Mouse (Mus musculus) spleen, adult 2 months (tissue): ENCODE data around the gene Mcfd2. TPM values are rescaled to one million over a fixed set of nuclear protein-coding genes. Genes with fewer than 3 reads are reported as not detected.

Source experiments
- DNase-seq, 2 experiments: peaks; one replicate each; pipeline versions ENCODE4 v3.0.0 to v3.0.0-alpha.2; 2012 to 2021; ENCODE audit warnings: low spot score in 2 of 2, low read depth in 1 of 2
- H3K27ac ChIP-seq: fragments of 200-500 bp; 2 replicates; pipeline ENCODE4 v1.5.1; 2012; ENCODE audit warnings: low read length, inconsistent platforms; ENCODE audit not compliant: insufficient read depth
- H3K27me3 ChIP-seq: fragments of 200-500 bp; 2 replicates; pipeline ENCODE4 v1.6.1; 2012; ENCODE audit warnings: mild to moderate bottlenecking, moderate library complexity, low read length, inconsistent platforms; ENCODE audit not compliant: control insufficient read depth, insufficient read depth
- H3K36me3 ChIP-seq: fragments of 200-500 bp; 2 replicates; pipeline ENCODE4 v1.6.1; 2012; ENCODE audit warnings: mild to moderate bottlenecking, low read length, inconsistent platforms; ENCODE audit not compliant: control insufficient read depth, insufficient read depth
- H3K4me1 ChIP-seq: fragments of 200-500 bp; 2 replicates; pipeline ENCODE4 v1.6.1; 2011; ENCODE audit warnings: inconsistent platforms; ENCODE audit not compliant: control insufficient read depth, insufficient read depth, insufficient read length
- H3K4me3 ChIP-seq: fragments of 200-500 bp; 2 replicates; pipeline ENCODE4 v1.5.1; 2011; ENCODE audit warnings: mild to moderate bottlenecking, inconsistent platforms; ENCODE audit not compliant: insufficient read depth, insufficient read length; ENCODE audit errors: extremely low read depth
- CTCF ChIP-seq: fragments of 200-500 bp; IDR thresholded peaks from 2 replicates; pipeline ENCODE4 v1.5.1; 2011; ENCODE audit warnings: mild to moderate bottlenecking, inconsistent platforms; ENCODE audit not compliant: insufficient read depth, insufficient read length, insufficient replicate concordance; ENCODE audit errors: extremely low read depth
- POLR2A ChIP-seq: fragments of 200-500 bp; IDR thresholded peaks from 2 replicates; pipeline ENCODE4 v1.6.1; 2011; ENCODE audit warnings: low read depth, low read length, inconsistent platforms
- WGBS: fragments of 180-500 bp; shearing (Covaris S2); methylation state at CpG from one replicate; pipeline ENCODE4 v1.1.7; 2018; 5-methylcytosine and 5-hydroxymethylcytosine counted together
- polyA plus RNA-seq: library from polyadenylated mRNA; depleted of rRNA; stranded (reverse); fragments of >200 nt; gene quantifications from 2 replicates; pipeline ENCODE4 v1.2.3, GENCODE M21; 2012

The Mcfd2 gene
- polyA plus RNA-seq, 1 experiment = 38.5 TPM

DNA sequence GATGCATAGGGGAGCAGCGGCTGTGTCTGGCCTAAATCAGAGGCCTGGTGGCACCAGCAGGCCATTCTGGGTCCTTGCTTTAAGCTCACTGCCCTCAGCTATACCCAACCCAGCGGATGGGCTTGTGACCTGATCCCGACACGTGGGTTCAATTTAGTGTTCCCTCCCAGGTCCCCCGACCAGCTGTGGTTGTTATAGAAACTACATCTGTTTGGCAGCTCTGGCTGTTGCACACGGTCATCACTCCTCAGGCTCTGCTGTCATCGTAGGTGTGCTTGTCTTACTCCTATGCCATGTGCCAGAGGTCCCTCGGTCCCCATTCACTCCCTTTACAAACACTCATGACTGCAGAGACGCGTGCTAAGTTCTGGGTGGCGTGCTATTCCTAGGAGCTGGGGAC is 27.9 kb downstream of the Mcfd2 start:
- no peaks in the 10 kb centered on the region for H3K36me3 ChIP-seq
- no peak overlapping the region for H3K4me3 ChIP-seq
- WGBS = 94% methylated on average over 11 of the region's 11 CpGs
- H3K27ac ChIP-seq = no peak overlapping the region
- TF ChIP-seq CTCF = no peak
- TF ChIP-seq POLR2A = no peak
- H3K4me1 ChIP-seq = no peaks in the 10 kb centered on the region
- no peaks in the 10 kb centered on the region for H3K27me3 ChIP-seq
- DNase-seq = no peak

DNA sequence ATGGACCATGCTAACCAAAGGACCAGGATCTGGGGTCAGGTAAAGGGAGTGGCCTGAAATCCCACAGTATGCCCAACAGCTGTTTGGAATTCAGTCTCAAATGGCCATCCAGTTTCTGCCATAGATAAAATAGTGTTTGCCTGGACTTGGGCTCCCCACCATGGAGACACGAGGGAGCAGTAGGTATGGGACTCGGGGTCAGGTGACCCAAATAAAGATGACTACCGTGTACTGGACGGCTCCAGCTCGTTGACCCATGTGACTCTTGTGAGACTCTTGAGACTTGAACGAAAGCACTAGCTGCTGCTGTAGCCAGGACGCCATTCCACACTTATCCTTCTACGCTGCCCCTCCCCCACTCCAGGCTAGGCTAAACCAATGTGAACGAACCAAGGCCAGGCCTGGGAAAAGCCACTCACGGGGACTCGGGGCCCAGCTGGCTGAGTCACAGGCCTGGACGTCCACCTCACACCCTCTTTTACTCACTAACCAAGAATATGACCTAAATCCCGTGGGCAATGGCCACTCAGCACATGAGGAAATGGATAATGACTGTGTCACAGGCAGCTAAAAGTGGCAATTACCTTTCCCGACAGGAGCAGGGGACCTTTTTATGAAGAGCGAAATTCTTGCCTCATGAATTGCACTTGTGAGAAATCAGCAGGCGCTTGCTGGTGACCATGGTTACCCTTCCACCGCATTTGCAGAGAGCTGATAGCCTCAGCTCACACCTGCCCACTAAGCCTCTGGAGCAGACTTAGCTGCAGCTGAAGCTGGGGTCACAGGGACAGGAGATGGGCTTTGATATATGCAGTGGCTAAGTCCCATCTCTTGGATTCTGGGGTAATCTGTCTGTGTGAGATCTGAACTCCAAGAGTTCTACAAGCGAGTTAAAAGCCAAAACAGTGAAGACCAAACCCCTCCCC is 28.7 kb downstream of the Mcfd2 start:
- WGBS = 87% methylated on average over 18 of the region's 18 CpGs
- no peaks in the 10 kb centered on the region for H3K4me1 ChIP-seq
- H3K27me3 ChIP-seq = no peaks in the 10 kb centered on the region
- H3K4me3 ChIP-seq = no peak overlapping the region
- TF ChIP-seq POLR2A = no peak
- TF ChIP-seq CTCF = no peak
- DNase-seq = no peak
- H3K36me3 ChIP-seq = no peaks in the 10 kb centered on the region
- H3K27ac ChIP-seq = no peak overlapping the region

DNA sequence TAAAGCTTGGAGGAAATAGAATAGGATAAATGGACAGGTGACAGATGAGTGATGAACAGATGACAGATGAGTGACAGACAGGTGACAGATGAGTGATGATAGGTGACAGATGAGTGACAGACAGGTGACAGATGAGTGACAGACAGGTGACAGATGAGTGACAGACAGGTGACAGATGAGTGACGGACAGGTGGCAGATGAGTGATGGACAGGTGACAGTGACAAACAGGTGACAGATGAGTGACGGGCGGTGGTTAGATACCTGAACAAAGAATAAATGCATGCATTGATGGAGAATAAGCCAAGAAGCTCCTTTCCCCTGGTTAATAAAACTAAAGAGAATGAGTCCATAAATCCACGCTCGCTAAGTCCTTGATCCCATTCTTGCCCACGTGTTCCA is 30.7 kb downstream of the Mcfd2 start:
- H3K4me1 ChIP-seq = no peaks in the 10 kb centered on the region
- no peak for TF ChIP-seq POLR2A
- TF ChIP-seq CTCF = no peak
- WGBS = 89% methylated on average over 6 of the region's 6 CpGs
- H3K36me3 ChIP-seq = no peaks in the 10 kb centered on the region
- H3K27me3 ChIP-seq = no peaks in the 10 kb centered on the region
- H3K27ac ChIP-seq = no peak overlapping the region
- DNase-seq = no peak
- H3K4me3 ChIP-seq = no peak overlapping the region

DNA sequence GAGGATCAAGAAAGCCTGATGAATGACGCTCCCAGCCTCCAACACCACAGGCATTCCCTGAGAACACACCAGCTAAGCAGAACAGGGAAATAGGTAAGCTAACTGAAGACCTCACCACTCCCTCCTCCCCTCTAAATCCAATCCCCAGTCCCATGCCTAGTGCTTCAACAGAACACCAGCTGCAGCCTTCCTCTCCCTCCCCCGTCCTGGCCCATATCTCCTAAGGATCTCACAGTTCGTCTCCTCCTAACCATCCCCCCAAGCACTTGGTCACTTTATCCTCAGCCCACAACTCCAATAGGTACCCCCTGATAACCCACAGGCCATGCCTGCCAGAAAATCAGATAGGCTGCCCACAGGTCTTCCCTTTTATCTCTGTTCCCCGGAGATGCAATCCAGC is 37.9 kb downstream of the Mcfd2 start:
- no peaks in the 10 kb centered on the region for H3K36me3 ChIP-seq
- H3K27ac ChIP-seq = no peak overlapping the region
- DNase-seq = no peak
- no peaks in the 10 kb centered on the region for H3K4me1 ChIP-seq
- H3K4me3 ChIP-seq = no peak overlapping the region
- WGBS = 80% methylated on average over 4 of the region's 4 CpGs
- TF ChIP-seq POLR2A = no peak
- no peaks in the 10 kb centered on the region for H3K27me3 ChIP-seq

DNA sequence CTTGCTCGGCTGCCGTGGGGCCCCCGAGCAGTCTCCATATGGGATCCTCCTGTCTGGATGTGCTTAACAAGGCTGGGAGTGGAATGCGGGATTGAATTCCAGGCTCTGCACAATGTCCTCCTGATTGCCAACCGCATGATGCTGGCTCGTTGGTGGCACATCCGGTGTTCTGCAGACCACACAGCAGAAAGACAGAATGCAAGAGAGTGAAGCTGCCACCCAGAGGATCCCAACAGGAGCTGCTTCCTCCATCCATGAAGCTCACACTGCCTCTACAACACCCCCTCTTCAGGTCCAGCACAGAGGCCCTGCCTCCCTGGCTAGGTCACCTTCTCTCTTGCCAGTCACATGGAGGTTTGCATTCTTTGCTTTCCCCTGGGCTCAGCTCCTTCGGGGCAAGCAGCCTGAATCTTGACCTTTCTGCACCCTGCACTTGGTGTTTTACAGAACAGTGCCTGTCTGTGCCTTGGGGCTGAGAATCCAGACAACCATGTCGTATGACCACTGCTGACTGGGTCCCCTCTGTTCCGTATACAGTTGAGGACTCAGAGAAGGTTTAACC is 39.6 kb downstream of the Mcfd2 start:
- 82% methylated on average over 10 of the region's 10 CpGs for WGBS
- no peak for TF ChIP-seq CTCF
- TF ChIP-seq POLR2A = no peak
- Histone ChIP-seq H3K27ac (no peak overlapping the region), H3K27me3 (no peaks in the 10 kb centered on the region), H3K4me1 (no peaks in the 10 kb centered on the region), H3K36me3 (no peaks in the 10 kb centered on the region), H3K4me3 (no peak overlapping the region)
- no peak for DNase-seq

DNA sequence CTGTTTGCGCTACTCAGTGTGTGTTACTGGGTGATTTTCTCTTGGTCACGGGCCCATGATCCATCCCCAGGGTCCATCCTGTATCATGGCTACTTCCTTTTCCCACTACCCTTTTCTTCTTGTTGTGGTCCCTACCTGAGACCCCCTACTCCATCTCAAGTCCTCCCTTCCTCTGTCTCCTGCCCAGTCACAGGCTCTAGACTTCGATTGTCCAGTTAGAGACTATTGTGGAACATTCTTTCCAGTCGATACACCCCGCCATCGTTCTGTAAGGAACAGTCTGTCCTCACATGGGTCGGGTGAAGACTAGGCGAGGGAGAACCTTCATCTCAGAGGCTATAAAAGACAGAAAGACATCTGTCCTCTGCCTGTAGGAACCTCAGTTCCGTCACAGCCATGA is 40.4 kb downstream of the Mcfd2 start:
- Histone ChIP-seq H3K27ac (no peak overlapping the region), H3K4me1 (no peaks in the 10 kb centered on the region), H3K4me3 (no peak overlapping the region), H3K36me3 (no peaks in the 10 kb centered on the region), H3K27me3 (no peaks in the 10 kb centered on the region)
- DNase-seq = no peak
- 94% methylated on average over 9 of the region's 9 CpGs for WGBS
- no peak for TF ChIP-seq POLR2A

DNA sequence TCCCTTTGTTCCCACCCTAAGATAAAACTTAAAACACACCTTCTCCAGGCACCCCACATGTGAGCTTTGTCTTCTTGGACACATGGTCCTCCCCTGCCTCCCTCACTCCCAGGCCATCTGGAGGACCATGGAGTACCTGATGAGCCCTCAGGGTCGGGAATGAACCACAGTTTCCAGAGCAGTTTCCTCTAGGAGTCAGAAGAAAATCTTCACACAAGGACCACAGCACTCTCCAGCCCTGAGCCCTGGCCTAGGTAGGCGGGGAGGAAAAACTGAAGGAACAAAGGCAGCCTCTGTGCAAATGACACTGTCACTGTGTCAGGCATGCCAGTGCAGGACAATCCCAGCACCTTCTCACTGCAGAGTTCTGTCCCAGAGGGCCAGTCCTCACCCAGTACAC is 41.3 kb downstream of the Mcfd2 start:
- no peak for TF ChIP-seq POLR2A
- DNase-seq = no peak

More for the DNA sequence above, 41.3 kb downstream of the Mcfd2 start:
- Histone ChIP-seq H3K27me3 (no peaks in the 10 kb centered on the region), H3K36me3 (no peaks in the 10 kb centered on the region), H3K4me3 (no peak overlapping the region), H3K4me1 (no peaks in the 10 kb centered on the region), H3K27ac (no peak overlapping the region)
- 76% methylated on average over 2 of the region's 2 CpGs for WGBS
